Mouse (Mus musculus) spleen, adult 2 months (tissue): ENCODE data around the gene Prom1. TPM values are rescaled to one million over a fixed set of nuclear protein-coding genes. Genes with fewer than 3 reads are reported as not detected.

Source experiments
- DNase-seq, 2 experiments: peaks; one replicate each; pipeline versions ENCODE4 v3.0.0 to v3.0.0-alpha.2; 2012 to 2021; ENCODE audit warnings: low spot score in 2 of 2, low read depth in 1 of 2
- H3K27ac ChIP-seq: fragments of 200-500 bp; 2 replicates; pipeline ENCODE4 v1.5.1; 2012; ENCODE audit warnings: low read length, inconsistent platforms; ENCODE audit not compliant: insufficient read depth
- H3K27me3 ChIP-seq: fragments of 200-500 bp; 2 replicates; pipeline ENCODE4 v1.6.1; 2012; ENCODE audit warnings: mild to moderate bottlenecking, moderate library complexity, low read length, inconsistent platforms; ENCODE audit not compliant: control insufficient read depth, insufficient read depth
- H3K36me3 ChIP-seq: fragments of 200-500 bp; 2 replicates; pipeline ENCODE4 v1.6.1; 2012; ENCODE audit warnings: mild to moderate bottlenecking, low read length, inconsistent platforms; ENCODE audit not compliant: control insufficient read depth, insufficient read depth
- H3K4me1 ChIP-seq: fragments of 200-500 bp; 2 replicates; pipeline ENCODE4 v1.6.1; 2011; ENCODE audit warnings: inconsistent platforms; ENCODE audit not compliant: control insufficient read depth, insufficient read depth, insufficient read length
- H3K4me3 ChIP-seq: fragments of 200-500 bp; 2 replicates; pipeline ENCODE4 v1.5.1; 2011; ENCODE audit warnings: mild to moderate bottlenecking, inconsistent platforms; ENCODE audit not compliant: insufficient read depth, insufficient read length; ENCODE audit errors: extremely low read depth
- CTCF ChIP-seq: fragments of 200-500 bp; IDR thresholded peaks from 2 replicates; pipeline ENCODE4 v1.5.1; 2011; ENCODE audit warnings: mild to moderate bottlenecking, inconsistent platforms; ENCODE audit not compliant: insufficient read depth, insufficient read length, insufficient replicate concordance; ENCODE audit errors: extremely low read depth
- POLR2A ChIP-seq: fragments of 200-500 bp; IDR thresholded peaks from 2 replicates; pipeline ENCODE4 v1.6.1; 2011; ENCODE audit warnings: low read depth, low read length, inconsistent platforms
- WGBS: fragments of 180-500 bp; shearing (Covaris S2); methylation state at CpG from one replicate; pipeline ENCODE4 v1.1.7; 2018; 5-methylcytosine and 5-hydroxymethylcytosine counted together
- polyA plus RNA-seq: library from polyadenylated mRNA; depleted of rRNA; stranded (reverse); fragments of >200 nt; gene quantifications from 2 replicates; pipeline ENCODE4 v1.2.3, GENCODE M21; 2012

The Prom1 gene
- polyA plus RNA-seq, 1 experiment, result 0.79 TPM

DNA sequence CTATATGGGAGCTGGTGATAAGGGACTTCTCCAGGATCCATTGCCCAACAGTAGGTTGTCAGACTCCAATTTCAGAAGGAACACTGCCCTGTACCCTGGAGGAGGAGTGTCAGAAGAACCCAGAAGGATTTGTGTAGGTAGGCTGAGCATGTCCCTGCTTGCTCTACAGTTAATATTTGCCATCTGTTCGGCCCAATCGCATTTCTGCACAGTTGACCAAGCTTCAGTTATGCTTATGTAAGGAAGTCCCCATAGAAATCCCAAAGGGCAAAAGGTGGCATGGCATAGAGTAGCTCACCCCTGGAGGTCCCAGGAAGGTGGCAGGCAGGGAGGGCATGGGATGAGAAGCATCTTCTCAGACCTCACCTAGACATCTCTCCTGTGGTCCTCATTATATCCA lies 19.6 kb upstream of the Prom1 start:
- TF ChIP-seq POLR2A, result no peak
- no peak for TF ChIP-seq CTCF
- H3K4me3 ChIP-seq, result no peak overlapping the region
- H3K4me1 ChIP-seq, result no peaks in the 10 kb centered on the region
- no peaks in the 10 kb centered on the region for H3K36me3 ChIP-seq
- no peaks in the 10 kb centered on the region for H3K27me3 ChIP-seq
- 86% methylated on average over 2 of the region's 2 CpGs for WGBS
- no peak overlapping the region for H3K27ac ChIP-seq
- no peak for DNase-seq

DNA sequence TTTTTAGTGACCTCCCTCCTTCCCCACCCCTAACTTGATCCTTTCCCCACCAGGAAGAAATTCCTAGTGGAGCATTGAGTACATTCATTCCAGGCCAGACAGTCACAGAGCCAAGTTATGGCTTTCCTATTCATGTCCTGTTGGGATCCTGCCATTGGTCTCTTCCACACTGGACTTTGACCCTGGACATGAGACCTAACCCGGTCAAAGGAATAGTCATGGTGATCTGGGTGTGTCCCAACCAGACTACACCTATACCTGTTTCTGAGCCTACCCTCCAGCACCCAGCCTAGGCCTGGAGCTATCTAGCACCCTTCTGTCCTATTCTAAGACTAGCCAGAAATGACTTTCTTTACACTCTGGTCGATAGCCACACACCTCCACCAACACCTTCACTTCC lies 11.3 kb upstream of the Prom1 start:
- Histone ChIP-seq H3K36me3 (no peaks in the 10 kb centered on the region), H3K27me3 (no peaks in the 10 kb centered on the region), H3K4me1 (no peaks in the 10 kb centered on the region), H3K27ac (no peak overlapping the region), H3K4me3 (no peak overlapping the region)
- DNase-seq, result no peak
- TF ChIP-seq POLR2A (no peak), CTCF (no peak)
- 79% methylated on average over 2 of the region's 2 CpGs for WGBS

DNA sequence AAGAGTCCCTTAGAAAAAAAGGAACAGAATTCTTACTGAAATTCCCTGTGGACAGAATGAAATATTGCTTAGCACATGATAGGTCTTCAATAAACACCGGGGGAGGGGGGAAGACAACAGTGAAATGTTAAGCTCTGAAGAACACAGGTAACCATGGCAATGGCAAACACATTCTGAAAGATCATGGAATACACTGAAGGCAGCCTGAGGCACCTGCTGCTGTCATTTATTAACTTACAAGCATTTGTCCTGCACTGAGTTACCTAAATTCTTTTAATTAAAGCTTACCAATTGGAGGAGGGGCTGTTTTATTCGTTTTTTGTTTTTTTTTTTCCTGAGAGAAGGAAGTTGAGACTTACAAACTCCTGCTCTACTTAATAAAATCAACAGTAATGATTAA lies 7.3 kb upstream of the Prom1 start:
- Histone ChIP-seq H3K36me3 (no peaks in the 10 kb centered on the region), H3K4me3 (no peak overlapping the region), H3K27me3 (no peaks in the 10 kb centered on the region), H3K4me1 (no peaks in the 10 kb centered on the region), H3K27ac (no peak overlapping the region)
- 71% methylated on average over 2 of the region's 2 CpGs for WGBS
- DNase-seq, result no peak
- TF ChIP-seq POLR2A, result no peak
- no peak for TF ChIP-seq CTCF

GRCm38 (mm10) chr5:44108125-44108524 lies 6.3 kb upstream of the Prom1 start:
- no peaks in the 10 kb centered on the region for H3K27me3 ChIP-seq
- H3K4me3 ChIP-seq, result no peak overlapping the region
- H3K4me1 ChIP-seq, result no peaks in the 10 kb centered on the region
- WGBS, result 88% methylated on average over 4 of the region's 4 CpGs
- H3K36me3 ChIP-seq, result no peaks in the 10 kb centered on the region
- TF ChIP-seq CTCF (no peak), POLR2A (no peak)
- no peak overlapping the region for H3K27ac ChIP-seq
- DNase-seq, result no peak

DNA sequence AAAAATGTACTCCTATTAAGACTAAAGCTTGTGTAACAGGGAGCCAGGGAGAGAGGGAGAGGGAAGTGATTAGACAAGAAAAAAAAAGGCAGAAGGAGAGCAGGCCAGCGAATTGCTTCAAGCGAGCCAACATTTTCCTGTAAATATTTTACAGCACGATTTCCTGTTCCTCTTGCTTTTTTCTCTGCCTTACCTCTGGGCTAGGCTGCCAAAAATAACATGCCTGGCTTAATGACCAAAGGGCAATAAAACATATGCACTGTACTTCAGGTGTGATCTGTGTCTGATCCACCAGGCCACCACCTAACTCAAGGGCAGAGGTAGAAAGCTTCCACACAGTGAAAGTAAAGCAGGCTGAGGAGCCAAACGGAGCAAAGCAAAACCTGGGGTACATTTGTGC lies 3.4 kb upstream of the Prom1 start:
- no peak for TF ChIP-seq POLR2A
- TF ChIP-seq CTCF, result no peak
- no peaks in the 10 kb centered on the region for H3K4me1 ChIP-seq
- no peak overlapping the region for H3K4me3 ChIP-seq
- peaks cover 15% of the 10 kb centered on the region for H3K27me3 ChIP-seq
- no peaks in the 10 kb centered on the region for H3K36me3 ChIP-seq
- H3K27ac ChIP-seq, result no peak overlapping the region
- DNase-seq, result no peak
- WGBS, result 35% methylated on average over 4 of the region's 4 CpGs

GRCm38 (mm10) chr5:44104686-44105085 lies 2.9 kb upstream of the Prom1 start:
- H3K27me3 ChIP-seq, result peaks cover 15% of the 10 kb centered on the region
- no peaks in the 10 kb centered on the region for H3K4me1 ChIP-seq
- H3K36me3 ChIP-seq, result no peaks in the 10 kb centered on the region
- no peak for DNase-seq
- H3K27ac ChIP-seq, result no peak overlapping the region
- TF ChIP-seq CTCF, result no peak
- TF ChIP-seq POLR2A, result no peak
- no peak overlapping the region for H3K4me3 ChIP-seq
- 89% methylated on average over 8 of the region's 8 CpGs for WGBS

DNA sequence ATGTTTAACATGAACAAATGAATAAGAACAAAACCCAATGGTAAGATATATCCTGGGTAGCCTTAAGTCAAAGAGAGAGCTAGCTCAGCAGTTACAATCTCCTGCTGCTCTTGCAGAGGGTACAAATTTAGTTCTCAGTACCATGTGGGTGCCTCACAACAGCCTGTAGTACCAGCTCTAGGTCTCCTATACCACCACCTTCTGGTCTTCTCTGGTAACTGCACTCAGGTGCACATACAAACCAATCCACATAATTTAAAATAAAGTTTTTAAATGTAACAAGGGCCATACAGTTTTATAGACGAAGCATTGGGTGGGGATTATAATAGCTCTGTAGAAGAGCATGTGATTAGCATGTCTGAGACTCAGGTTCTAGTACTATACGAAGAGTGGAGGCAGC lies 2.3 kb upstream of the Prom1 start:
- H3K4me3 ChIP-seq, result no peak overlapping the region
- no peak for DNase-seq
- TF ChIP-seq POLR2A (no peak), CTCF (no peak)
- H3K4me1 ChIP-seq, result no peaks in the 10 kb centered on the region
- WGBS, result 96% methylated on average over 2 of the region's 2 CpGs
- no peak overlapping the region for H3K27ac ChIP-seq
- H3K36me3 ChIP-seq, result no peaks in the 10 kb centered on the region
- H3K27me3 ChIP-seq, result peaks cover 15% of the 10 kb centered on the region
